Mouse (Mus musculus): ENCODE results near the gene Cnga3.

- TF ChIP-seq POLR2A (IDR thresholded peaks at IDR 0.05; ENCODE audit: low read depth, low read length), result no peak
- TF ChIP-seq CTCF (IDR thresholded peaks at IDR 0.05; ENCODE audit: borderline replicate concordance, insufficient read depth, low read length), result no peak
Measured at GRCm38 (mm10) chr1:37219593-37219992, 5.4 kb downstream of the Cnga3 start.

Measured in embryonic fibroblast, embryonic 13.5 days (primary cell).